Mouse (Mus musculus) ovary, postnatal 36 days (tissue): ENCODE measurements around the gene Chit1.

ENCODE experiments used
- DNase-seq: peaks from one replicate; pipeline ENCODE4 v3.0.0; 2022; ENCODE audit warnings: low spot score, mixed read lengths

Chit1 gene

DNA sequence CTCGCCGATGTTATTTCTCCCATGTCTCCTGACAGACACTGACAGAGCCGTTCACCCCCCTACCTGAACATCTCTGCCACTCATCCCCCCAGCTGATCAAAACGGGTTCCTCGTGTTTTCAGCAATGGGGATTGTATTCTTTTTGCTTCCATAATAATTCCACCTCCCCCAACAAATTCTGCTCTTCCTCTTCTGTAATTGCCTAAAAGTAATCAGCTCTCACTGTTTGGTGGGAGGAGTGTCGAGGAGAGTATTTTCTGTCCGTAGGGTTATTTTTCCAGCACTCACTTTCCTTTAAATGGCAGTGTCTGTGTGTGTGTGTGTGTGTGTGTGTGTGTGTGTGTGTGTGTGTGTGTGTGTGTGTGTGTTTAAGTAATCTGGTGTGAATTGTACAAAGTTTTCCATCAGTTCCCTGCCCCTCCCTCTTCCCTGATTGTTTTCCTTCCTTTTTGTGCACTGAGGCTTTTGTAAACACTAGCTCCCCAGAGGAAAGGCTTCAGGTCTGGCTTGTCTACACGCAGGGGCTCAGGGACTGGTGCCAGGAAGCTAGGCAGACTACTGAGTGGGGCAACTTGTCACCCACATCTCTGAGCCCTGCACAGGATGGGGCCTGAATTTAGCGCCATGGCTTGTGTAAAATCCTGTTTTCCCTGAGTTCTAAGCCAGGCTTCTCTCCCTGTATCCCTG, 31.4 kb upstream of the Chit1 start:
- no peak for DNase-seq

DNA sequence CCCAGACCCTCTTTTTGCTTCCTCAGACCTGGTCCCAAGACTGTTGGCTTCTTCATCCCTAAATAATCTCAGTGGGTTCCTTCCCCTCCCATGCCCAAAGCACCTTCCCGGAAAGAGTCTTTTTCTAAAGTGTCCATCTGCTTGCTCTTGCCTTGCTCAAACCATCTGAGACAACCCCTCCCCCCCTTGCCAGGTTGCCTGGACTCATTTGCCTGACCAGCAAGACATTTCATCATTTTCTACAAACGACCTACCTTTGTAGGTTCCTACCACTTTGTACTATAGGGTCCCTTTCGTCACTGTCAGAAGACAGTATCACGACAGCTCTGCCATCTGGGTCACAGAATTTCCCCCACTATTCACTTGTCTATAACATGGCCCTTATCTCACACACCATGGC, 30.6 kb upstream of the Chit1 start:
- no peak for DNase-seq

DNA sequence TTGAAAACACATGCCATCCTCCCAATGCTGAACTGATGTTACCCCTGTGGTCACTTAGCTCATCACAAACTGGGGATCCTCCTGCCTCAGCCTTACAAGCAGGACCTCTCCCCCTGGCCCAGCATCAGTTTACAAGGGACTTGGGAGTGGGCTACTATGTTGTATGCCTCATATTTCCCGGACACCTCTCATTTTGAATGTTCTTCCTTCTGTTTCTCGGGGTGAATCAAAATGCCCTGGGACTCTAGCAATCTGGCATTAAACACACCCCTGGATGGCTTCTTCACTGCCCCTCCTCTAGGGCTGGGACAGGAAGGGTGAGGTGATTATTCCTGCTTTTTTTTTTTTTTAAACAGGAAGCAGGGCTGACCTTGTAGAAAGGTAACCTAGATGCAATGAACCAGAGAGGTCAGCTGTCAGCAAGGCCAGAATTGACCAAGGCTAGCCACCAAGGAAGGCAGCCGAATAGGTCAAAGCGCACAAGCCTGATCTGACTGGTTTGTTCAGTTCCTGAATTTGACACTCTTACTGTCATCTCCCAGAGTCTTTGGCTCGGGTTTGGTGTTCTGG, 30.1 kb upstream of the Chit1 start:
- no peak for DNase-seq

DNA sequence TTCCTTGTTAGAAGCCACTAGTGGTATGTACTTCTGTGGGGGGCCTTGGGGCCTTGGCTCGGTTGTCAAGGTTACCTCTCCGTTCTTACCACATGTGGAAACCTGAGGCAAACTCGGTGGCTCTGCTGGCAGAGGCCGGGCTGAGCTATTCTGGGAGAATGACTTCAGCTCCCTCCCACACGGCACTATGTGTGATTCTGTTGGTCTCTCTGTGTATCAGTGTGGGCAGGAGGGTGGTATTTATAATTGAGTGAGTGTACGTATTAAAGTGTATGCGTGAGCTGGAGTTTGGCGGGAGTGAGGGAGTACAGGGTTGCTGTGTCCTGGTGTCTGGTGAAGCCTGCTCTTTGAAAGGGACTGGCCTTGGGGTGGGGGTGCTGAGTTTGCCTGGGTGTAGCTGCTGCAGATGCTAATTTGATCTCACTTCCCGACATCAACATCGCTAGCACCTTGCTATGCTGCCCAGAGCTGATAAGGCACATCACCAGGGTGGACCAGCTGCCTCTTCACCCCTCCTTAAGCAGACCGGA, 28.0 kb upstream of the Chit1 start:
- peak; percentile 44 for DNase-seq

DNA sequence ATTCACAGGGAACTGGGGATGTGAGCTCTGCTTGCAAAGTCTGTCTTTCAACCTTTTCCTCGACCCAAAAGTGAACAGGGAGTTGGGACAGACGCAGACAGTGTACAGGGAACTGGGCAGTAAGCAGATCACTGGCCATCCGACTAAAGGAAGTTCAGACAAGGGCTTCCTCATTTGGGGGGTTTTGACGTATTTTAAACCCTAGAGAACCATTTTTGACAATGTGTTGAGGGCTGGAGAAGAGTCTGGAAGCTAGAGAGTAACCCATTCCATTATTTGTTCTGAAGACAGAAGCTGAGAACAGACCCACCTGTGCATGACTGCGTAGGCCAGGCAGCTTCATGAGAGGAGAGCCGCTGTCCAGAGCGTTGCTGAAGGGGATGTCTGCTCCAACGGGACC, 27.4 kb upstream of the Chit1 start:
- no peak for DNase-seq

DNA sequence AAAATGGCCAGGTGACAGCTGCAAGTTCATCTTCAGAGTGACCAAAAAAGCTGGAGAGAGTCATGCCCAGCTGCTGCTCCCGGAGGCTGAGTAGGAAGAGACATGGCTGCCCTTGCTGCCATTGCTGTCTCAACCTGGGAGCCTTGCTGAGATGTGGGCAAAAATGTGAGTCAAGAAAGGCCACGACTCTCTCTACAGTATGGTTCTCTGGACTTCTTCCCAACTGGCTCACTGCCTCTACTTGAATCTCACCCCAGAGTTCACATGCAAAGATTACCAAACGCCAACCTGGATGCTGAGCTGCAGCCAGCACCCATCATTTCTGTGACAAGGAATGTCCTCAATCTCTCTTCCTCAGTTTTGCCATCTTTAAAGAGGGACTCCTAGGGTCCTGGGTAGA, 26.9 kb upstream of the Chit1 start:
- DNase-seq = no peak

DNA sequence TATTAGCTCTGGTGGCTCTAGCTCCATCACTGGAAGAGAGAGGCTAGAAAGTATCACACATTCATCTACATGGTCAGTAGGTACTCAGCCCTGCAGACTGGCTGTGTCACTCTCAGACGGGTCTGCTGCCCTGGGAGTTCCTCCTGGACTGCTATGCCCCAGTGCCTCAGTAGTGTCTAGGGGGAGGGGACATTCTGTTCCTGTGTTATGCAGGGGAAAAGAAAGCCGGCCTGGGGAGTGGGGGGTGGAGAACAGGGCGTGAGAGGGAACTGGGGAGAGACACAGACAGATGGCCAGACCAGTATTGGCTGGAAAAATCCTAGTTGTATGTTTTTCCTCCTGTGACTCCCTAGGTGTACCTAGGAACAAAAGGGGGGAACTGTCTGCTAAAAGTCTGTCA, 25.0 kb upstream of the Chit1 start:
- no peak for DNase-seq

DNA sequence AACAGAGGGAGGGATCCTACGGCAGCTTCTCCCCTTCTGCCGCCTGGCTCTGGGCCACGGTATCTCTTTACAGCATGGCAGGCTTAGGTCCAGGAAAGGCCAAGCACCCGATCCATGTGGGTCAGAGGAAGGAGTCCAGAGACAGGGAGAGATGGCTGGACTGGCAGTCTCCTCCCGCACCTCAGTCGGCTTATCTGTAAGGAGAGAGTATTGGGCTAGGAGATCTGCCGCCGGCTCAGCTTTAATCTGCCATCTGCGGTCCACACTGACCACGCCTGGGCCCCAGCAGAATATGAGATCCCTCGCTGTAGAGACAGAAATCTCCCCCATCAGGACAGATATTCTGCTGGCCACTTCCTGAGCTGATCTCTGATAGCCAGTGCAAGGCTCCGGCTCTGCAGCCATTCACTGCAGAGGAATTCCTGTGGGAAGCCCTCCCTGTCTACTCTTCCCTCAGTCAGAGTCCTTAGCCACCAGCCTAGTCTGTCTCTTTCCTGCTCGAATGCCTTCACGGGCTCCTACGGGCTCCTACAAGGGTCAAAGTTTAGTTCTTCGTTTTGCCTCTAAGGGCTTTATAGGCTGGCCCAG, 24.1 kb upstream of the Chit1 start:
- DNase-seq = no peak

DNA sequence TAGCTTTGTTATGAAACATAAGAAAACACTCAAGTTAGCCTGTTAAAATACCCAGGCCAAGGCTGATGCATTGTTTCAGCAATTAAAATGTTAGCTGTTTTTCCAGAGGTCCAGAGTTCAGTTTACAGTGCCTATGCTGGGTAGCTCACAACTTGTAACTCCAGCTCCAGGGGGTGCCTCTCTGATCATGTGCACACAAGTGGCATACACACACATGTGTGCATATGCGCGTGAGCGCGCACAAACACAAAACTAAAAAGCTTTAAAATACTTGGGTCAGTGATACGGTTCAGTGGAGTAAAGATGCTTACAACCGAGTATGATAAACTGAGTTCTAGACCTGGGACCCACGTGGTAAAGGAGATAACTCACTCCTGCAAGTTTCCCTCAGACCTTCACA, 22.0 kb upstream of the Chit1 start:
- no peak for DNase-seq

DNA sequence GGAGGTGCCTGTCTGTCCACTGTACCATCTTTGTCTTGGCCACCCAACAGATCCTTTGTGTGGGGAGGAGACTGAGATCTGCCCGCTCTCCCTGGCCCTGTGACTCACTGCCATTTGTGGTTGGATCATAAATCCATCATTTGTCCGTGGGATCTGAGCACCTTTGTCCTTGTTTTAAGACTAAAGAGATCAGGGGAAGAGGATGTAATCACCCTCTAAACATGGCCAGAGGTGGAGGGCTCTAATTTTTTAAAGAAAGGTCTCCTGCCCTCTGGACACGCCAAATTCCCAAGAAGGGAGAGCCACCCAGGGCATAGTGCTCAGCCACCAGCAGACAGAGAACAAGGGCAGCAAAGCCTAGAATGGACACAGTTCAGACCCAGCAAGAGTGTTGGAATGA, 19.2 kb upstream of the Chit1 start:
- DNase-seq = no peak

DNA sequence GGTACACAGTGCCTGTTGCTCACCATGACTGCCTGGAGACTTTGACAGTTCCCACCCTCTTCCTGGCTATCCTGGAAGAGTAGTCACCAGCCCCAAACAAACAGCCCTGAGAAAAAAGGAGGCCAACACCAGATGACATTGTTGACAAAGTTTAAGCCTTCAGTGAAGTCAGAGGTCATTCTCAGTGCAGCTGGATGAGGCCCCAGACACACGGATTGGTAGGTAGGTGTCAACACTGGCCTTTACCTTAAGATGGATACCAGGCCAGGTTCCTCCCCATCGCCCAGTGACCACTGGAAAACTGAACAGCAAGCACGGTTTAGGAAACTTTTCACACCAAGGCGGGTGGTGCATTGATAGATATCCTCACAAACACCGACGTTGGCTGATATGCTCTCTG, 18.7 kb upstream of the Chit1 start:
- no peak for DNase-seq

DNA sequence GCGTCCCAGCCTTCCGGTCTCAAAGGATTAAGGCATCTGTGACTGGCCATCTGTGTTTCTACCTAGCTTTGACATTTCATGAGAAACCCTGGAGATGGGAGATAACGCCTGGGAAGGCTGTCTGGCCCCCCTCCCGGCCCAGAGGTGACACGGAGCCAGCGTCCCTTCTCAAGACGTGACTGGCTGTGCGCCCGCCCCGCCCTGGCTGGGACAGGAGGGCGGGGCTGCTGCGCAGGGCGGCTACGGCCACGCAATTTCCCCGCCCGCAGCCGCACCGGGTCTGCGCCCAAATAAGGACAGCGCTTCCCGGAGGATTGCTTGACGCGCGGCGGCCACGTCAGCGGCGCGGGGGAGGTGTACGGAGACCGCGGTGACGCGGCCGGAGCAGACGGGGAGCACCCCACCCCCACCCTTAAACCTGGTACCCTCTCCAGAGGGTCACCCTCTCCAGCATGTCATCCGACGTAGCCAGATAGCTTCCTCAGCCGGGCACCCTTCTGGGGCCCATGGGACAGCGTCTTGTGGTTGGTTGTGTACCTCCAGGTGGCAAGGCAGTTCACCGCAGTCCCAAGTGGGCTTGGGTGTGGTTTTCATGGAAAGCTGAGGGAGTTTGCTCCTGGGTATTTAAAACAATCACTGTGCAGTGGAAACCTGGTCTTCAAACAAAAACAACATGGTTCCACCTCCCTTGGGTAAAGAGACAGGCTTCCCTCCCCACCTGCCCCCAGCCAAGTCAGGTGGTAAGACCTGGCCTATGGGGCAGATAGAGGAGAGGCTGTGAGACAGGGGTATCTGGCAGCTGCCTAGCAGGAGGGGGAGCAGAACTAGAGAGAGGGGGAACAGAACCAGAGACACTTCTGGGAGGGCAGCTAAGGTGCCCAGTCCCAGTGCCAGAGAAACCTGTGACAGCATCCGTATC, 17.9 kb upstream of the Chit1 start:
- peak; percentile 93 for DNase-seq

DNA sequence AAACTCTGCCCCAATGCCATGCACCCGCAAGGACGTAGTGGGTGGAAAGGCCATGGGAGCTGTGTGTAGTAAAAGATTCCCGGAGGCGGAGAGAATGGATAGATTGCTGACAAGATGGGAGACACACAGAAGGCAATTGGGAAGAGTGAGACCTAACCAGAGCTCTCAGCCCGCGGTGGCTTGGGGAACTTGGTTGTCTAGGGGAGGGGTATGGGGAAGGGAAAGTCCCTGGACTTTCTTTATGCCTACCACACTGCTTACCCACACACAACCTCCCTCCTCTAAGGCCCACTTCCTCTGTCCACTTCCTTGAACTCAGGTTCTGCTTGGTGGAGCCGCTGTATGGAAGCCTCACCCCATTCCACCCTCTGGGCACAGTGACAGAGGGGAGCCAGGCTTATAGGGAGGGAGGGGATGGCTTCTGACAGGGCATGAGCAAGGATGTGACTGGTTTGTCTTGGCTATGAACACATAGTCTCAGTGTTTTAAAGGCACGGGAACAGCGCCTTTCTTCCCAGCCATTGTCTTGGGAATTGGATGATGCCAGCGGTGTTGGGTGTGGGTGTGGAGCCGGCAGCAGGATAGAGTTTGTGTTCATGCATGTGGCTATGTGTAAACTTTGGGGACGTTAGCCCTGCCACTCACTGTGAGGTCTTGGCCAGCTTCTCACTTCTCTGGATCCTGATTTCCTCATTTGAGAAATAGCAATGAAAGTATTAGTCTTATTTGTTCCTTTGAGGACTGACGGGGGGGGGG, 17.1 kb upstream of the Chit1 start:
- no peak for DNase-seq

DNA sequence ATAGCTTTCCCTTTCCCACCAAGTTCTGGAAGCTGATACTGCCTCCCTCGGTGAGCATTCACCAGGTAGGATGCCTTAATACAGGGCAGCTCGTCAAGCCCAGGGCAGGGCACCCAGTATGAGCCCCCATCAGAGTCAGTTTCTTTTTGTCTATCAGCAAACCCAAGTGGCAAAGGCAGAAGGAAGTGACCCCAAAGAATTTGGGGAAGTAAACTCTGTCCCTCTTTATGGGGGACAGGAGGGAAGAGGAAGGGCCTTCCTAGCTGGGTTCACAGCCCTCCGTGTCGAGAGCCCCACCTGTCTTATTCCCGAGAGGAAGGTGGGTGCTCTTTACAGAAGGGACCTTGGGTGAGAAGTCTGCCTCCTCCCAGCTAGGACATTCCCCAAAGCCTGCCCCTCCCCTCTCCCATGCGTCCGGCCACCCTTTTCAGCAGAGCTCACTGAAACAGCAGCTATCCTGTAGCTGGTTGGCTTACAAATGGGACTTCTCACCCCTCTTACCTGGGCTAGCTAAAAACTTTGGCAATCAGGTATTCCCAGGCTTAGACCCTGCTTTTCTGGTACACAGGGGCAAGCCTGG, 15.9 kb upstream of the Chit1 start:
- DNase-seq = no peak

DNA sequence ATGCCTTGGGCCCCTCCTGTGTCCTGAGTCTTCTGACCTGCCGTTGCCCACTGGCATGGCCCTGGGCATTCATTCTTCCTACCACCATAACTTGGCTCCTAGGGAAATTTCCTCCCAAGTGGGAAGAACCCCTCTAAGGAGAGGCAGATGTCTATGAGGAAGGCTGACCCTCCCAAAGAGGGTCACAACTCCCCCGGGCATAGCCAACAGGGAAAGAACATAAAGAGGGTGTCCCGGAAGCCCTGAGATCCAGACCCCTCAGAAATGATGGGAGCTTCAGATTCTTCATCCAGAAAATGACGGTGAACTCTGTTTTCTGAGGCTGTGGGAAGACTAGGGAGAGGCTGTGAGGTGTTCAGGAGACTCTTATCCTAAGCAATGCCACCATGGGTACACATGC, 15.3 kb upstream of the Chit1 start:
- DNase-seq = no peak

DNA sequence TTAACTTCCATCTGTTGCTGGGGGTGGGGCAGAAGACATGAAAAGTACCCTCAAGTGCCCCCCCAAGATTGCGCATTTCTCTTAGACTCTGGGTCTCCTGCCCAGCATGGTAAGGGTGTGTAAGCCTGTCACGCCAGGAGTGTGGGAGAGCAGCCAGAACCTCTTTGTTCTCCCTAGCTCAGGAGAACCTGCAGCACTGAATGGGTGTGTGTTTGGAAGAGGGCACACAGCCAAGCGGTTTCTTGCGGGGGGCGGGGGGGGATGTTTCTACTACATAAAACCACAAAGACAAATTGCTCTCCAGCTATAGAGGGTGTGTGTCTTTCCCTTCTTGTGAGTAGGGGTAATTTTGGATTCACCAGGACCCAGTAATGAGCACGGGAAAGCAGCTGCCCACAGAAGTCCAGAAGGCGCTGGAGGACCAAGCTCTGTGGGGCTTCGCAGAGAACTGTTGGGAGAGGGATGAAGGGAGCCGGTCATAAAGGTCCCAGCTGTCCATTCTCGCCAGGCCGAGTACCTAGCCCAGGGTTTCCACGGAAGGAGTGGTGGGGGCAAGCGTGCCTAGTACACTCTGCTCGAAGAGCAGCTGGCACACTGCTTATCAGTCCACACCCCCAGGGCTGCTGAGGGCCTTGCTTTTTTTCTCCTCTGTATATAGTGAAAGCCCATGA, 14.6 kb upstream of the Chit1 start:
- peak; percentile 33 for DNase-seq

DNA sequence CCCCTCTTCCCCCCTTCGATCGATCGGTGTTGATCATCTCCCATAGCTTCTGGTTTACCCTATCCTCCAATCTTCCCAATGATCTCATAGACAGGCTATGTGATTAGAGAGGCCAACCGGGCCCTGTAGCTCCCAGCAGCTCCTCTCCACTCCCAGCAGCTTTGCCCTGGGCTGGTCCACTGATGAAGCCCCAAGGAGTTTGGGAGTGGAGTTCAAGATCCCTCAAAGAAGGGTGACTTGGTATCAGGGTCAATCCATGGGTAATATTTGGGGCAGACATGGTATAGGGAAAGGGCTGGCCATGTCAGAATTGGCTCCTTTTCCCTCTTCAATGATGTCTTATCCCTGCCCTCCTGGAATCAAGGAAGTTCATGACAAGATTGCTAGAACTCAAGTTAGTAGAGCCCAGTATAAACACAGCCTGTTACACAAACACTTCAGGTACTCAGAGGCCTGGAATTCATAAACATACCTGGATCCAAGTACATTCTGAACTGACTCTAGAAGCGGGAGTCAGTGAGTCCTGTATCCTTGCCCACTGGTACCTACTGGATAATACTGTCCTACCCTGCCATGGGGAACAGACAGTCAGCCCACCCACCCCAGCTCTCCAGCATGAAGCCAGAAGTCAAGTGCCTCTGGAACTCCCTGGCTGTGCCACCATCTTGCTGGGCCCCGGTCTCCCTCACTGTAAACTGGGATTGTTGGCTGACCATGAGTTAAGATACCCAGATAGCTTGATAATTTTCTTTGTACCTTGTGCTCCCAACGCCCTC, 13.8 kb upstream of the Chit1 start:
- no peak for DNase-seq

DNA sequence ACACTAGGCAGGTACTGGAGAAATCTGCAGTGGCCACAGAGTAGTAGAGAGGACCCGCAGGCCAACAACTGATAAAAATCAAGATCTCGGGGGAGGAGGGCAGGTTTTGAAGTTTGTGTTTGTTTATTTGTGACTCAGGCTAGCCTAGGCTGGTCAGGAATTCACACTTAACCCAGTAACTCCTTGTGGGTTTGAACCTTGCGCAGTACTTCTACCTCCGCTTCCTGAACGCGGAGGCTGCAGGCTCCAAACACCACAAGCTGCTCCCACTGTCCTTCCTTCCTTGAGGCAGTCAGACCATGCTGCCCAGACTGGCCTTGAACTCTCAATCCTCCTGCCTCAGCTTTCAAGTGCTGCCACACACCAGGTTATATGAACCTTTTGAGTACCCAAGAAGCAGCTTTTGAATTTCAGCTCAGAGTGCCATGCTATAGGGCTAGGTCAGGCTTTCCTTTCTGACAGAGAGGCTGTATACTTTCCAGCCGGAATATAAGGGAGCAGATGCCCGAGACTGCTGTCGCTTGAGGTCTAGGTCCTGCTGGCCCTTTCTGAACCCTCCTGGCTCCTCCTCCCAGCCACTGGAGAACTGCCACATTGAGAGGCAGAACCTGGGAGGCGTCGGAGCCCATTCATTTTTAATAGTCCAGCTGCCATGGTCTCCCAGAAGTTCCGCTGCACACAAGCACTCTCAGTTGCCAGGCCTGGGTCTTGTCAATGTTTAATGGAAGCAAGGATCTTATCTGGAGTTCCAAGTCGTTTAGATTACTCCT, 12.9 kb upstream of the Chit1 start:
- DNase-seq = peak; percentile 54
